Mouse (Mus musculus): ENCODE measurements at regions not wholly inside any gene's neighbourhood (a gene's known extent, or its start where the extent isn't known, plus 50 kb on each side); places are given as distances from the start of the nearest gene placed in this dataset.

DNA sequence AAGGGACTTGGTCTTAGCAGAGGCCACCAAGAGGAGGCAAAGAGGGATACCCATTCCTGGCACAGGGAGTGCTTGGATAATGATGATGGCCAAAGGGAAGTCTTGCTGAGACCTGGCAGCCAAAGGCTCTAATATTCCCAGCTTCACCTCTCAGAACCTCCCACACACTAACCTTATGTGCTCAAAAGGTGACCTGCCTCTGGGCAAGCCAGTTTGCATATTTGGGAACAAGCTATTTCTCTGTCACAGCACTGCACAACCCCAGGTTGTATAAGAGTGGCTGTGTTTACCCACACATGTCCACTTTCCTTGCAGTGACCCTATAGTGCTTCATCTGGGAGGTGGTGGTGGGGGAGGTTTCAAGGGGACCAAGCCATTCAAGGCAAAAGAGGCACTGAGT is 76.9 kb upstream of the Plekhg1 start:
- Histone ChIP-seq H3K9me3 (no peaks in the 10 kb centered on the region), H3K27me3 (no peaks in the 10 kb centered on the region), H3K36me3 (no peaks in the 10 kb centered on the region), H3K9ac (replicated peaks) (no peak overlapping the region), H3K27ac (no peak overlapping the region), H3K4me1 (replicated peaks) (no peaks in the 10 kb centered on the region), H3K4me3 (replicated peaks) (no peak overlapping the region), H3K4me2 (replicated peaks) (no peak overlapping the region)
- no peak for ATAC-seq

DNA sequence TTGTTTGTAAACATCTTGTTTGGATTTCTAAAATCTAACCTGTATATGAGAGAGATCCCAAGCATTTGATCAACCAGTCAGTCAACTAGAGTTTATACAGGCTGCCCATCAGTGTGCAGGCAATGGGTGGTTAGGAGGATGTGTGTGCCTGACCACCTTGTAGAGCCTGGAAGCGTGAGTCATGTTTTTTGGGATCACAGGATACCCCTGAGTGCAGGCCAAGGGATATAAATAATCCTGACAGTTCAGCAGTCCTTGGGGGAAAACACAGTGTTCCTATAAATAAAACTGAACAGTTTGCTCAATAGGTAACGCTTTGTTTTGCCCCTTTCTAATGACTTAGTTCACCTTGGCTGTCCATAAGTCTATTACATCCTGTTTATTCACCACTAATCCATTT is 55.7 kb upstream of the Plekhg1 start:
- Histone ChIP-seq H3K36me3 (no peaks in the 10 kb centered on the region), H3K27ac (no peak overlapping the region)
- no peak for ATAC-seq

More for the DNA sequence above, 55.7 kb upstream of the Plekhg1 start:
- no peaks in the 10 kb centered on the region for H3K4me1 ChIP-seq (replicated peaks)
- no peaks in the 10 kb centered on the region for H3K27me3 ChIP-seq
- H3K4me3 ChIP-seq (replicated peaks): no peak overlapping the region
- no peaks in the 10 kb centered on the region for H3K9me3 ChIP-seq
- no peak overlapping the region for H3K4me2 ChIP-seq (replicated peaks)
- H3K9ac ChIP-seq (replicated peaks): no peak overlapping the region
- WGBS: 89% methylated on average over 2 of the region's 2 CpGs
